Mouse (Mus musculus) ZHBTc4 (cell line): ENCODE data around the gene Clcnka.

ENCODE experiments used
- DNase-seq: peaks from one replicate; pipeline ENCODE4 v3.0.0-alpha.2; 2011; ENCODE audit warnings: low read depth, low spot score

Gene Clcnka

DNA sequence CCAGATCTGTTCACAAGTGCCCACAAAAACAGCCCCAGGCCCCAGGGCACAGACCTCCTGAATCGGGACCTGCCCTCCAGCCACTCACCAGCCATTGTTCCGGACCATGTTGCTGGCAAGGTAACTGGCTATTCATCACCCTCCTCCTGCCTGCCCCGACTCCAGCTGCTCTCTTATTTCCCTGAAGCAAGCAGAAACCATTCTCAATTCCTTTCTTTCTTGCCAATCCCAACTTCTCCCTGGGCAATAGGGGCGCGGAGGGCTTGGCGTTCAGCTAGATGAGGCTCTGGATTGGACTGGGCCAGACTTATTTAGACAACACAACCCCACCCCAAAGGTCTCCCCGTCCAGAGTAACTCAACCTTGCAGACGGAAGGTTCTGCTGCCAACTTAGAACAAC is 18.9 kb downstream of the Clcnka start:
- DNase-seq: no peak

GRCm38 (mm10) chr4:141372426-141372825 is 26.1 kb downstream of the Clcnka start:
- no peak for DNase-seq

DNA sequence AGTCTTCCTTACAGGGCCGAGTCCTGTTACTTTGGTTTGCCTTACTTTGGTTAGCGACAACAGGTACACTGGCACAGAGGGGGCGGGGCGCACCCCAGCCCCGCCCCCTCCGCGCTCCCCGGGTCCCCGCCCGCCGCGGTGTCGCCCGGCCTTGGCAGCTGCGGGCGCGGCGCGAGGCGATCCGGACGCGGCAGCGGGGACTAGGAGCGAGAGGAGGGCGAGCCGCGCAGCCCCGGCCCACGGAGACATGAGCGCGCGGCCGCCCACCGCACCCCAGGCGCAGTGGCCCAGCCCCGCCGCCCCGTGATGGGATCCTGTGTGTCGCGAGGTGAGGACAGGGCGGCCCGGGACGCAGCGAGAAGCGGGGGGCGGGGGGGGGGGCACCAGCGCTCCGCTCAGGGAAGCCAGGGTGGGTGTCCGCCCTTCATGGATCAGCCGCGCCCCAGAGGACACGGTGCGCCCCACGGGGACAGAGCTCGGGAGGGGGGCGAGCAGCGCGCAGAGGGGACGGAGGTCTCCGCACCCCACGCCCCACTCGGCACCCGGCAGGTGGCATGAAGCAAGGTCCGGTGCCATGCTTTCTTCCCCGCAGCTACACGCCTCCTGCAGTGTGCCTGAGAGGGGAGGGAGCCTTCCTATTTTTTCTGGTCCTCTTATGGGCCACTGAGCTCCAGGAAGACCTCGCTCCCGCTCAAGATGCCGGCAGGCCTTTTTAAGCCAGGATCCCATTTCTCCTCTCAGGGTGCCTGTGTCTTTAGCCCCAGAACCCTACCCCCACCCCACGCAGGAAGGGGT is 30.3 kb downstream of the Clcnka start, which contains the start of gene Fam131c:
Gene Fam131c, plus strand, starts transcription at position 224 of the 795 bp plus-strand sequence.
- peak; percentile 49 for DNase-seq

DNA sequence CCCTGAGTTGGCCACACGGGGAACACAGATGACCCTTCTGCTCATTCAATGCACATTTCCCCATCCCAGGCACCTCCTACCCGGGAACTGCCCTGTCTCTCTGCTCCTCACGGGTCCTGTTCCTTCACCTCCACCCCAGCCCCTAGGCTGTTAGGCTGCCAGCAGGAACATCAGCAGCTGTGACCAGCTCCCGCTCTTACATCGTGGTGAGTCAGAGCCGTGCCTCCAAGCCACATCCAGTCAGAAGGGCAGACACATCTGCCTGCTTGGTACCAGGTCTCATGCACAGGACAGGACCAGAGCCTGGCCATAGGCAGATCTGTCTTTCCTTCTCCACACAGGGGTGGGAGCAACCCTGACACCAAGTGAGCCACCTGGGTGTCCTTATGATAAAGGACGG is 32.6 kb downstream of the Clcnka start:
- no peak for DNase-seq

- DNase-seq: no peak
Observed at GRCm38 (mm10) chr4:141365126-141365525, 33.4 kb downstream of the Clcnka start.

- peak; percentile 85 for DNase-seq
Observed at GRCm38 (mm10) chr4:141362937-141363548, 35.5 kb downstream of the Clcnka start.

DNA sequence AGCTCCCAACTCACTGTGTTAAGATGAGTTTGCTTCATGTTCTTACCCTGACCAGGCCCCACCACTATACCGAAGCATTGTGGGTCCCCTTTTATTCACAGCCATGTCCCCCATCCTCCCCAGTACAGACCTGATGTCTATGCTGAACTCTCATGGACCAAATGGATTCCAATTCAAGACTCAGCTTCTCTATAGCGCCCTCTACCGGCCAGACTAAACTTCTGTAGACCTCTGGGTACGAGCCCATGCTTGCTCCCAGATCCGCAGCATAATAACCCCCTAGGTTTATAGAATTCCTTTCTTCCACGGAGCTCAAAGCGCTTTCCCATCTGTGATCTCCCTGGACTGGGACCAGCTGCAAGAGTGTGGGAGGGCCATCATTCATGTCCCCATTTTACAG is 37.7 kb downstream of the Clcnka start:
- DNase-seq: peak; percentile 89

- DNase-seq: no peak
Observed at GRCm38 (mm10) chr4:141359222-141359621, 39.3 kb downstream of the Clcnka start.

DNA sequence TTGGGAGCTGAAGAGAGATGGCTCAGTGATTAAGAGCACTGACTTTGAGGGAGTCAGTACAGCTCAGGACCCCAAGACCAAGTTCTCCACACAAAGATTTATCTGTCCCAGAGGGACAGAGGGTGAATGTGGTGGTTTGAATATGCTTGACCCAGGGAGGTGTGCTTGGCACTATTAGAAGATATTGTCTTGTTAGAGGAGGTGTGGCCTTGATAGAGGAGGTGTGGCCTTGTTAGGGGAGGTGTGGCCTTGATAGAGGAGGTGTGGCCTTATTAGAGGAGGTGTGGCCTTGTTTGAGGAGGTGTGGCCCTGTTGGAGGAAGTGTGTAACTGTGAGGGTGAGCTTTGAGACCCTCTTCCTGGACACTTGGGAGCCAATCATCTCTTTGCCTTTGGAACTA is 40.7 kb downstream of the Clcnka start:
- peak; percentile 80 for DNase-seq

DNA sequence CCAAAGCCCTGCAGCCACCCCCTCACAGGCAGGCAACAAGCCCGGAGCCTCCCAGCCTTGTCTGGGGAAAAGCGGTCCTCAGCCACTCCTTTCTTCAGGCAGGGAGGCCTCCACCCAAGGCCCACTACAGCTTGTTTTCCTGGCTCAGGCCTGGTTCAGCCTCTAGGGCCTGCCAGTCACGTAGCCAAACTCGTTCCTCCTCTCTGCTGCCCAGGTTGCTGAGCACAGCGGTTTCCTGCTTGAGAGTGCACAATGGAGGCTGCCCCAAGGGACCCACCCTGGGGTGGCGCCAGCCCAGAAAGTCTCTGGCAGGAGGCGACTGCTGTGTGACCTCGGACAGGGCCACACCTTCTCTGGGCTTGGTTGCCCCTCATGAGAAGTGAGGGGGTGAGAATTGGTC is 44.7 kb downstream of the Clcnka start:
- DNase-seq: peak; percentile 79

GRCm38 (mm10) chr4:141352986-141353385 is 45.5 kb downstream of the Clcnka start:
- no peak for DNase-seq

DNA sequence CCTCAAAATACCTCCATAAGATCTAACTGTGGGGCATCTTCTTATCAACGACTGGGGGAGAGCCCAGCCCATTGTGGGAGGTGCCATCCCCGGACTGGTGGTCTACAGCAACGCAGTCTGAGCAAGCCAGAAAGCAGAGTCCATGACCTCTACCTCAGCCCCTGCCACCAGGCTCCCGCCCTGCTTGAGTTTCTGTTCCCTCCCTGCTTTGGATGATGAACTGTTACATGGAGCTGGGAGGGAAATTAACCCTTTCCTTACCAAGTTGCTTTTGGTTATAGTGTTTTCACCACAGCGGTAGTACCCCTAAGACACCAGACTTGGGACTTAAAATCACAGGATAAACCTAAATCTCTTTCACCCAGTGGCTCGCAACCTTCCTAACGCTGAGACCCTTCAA is 46.6 kb downstream of the Clcnka start:
- DNase-seq: no peak

GRCm38 (mm10) chr4:141350015-141350414 is 48.5 kb downstream of the Clcnka start:
- no peak for DNase-seq

- no peak for DNase-seq
Observed at GRCm38 (mm10) chr4:141348616-141349015, 49.9 kb downstream of the Clcnka start.

- DNase-seq: no peak
Observed at GRCm38 (mm10) chr4:141347365-141347797, 51.1 kb downstream of the Clcnka start.

GRCm38 (mm10) chr4:141345219-141345618 is 53.3 kb downstream of the Clcnka start:
- DNase-seq: peak; percentile 57

DNA sequence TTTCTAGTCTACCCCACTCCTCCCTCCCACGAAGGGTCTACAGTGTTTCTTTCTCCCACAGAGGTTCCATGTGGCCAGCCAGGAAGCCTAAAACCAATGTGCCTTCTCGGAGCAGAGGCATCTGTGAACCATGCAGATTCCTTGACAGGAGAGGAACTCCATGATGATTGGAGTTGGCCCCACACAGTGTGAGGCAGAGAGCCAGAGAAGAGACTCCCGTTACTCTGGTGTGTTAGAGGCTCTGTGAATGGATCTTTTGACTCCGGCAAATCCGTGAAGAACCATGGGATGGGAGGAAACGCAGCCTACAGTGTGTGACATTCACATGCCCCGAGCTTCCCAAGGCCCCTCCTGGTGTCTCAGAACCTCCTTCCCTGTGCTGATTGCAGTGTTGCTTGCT is 55.0 kb downstream of the Clcnka start:
- DNase-seq: no peak

GRCm38 (mm10) chr4:141341477-141341876 is 57.0 kb downstream of the Clcnka start:
- peak; percentile 74 for DNase-seq

GRCm38 (mm10) chr4:141338853-141339252 is 59.7 kb downstream of the Clcnka start:
- DNase-seq: peak; percentile 82

GRCm38 (mm10) chr4:141337986-141338385 is 60.5 kb downstream of the Clcnka start:
- peak; percentile 91 for DNase-seq

- DNase-seq: no peak
Observed at GRCm38 (mm10) chr4:141336196-141336595, 62.3 kb downstream of the Clcnka start.

- DNase-seq: no peak
Observed at GRCm38 (mm10) chr4:141335263-141335796, 63.2 kb downstream of the Clcnka start.

GRCm38 (mm10) chr4:141334695-141335094 is 63.8 kb downstream of the Clcnka start:
- DNase-seq: no peak
